Mouse (Mus musculus) granulocyte monocyte progenitor cell, adult 5-6 weeks (primary cell): ENCODE data around the gene Sh3rf1. TPM values are rescaled to one million over a fixed set of nuclear protein-coding genes. Genes with fewer than 3 reads are reported as not detected.

Experiments used
- ATAC-seq: replicated peaks from 2 replicates; pipeline ENCODE4 v1.8.0; 2016; ENCODE audit warnings: mild to moderate bottlenecking, moderate TSS enrichment, inconsistent platforms; ENCODE audit not compliant: poor library complexity, severe bottlenecking
- total RNA-seq, 2 experiments: library from RNA; stranded (forward) in 1 of 2; stranded (reverse) in 1 of 2; fragments of 200-712, 200-1000 nt in 1 of 2; fragments of >200 nt in 1 of 2; fragmentation: Nextera tagmentation in 1 of 2; gene quantifications; 2 replicates each; pipeline ENCODE4 v1.2.3; 2014 to 2017

Sh3rf1 gene
- total RNA-seq, 2 experiments from 2014 or later, result 2.0 to 2.1 TPM

DNA sequence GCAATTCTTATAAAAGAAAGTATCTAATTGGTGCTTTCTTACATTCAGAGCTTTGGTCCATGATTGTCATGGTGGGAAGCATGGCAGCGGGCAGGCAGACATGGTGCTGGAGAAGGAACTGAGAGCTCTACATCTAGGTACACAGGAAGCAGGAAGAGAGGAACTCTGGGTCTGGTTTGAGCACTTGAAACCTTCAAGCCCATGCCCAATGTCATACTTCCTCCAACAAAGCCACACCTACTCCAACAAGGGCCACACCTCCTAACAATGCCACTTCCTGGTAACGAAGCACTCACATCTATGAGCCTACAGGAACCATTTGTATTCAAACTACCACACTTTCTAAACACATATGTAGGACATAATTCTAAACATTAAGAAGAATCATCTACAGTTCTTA is 5.2 kb upstream of the Sh3rf1 start:
- peak; percentile 91 for ATAC-seq

DNA sequence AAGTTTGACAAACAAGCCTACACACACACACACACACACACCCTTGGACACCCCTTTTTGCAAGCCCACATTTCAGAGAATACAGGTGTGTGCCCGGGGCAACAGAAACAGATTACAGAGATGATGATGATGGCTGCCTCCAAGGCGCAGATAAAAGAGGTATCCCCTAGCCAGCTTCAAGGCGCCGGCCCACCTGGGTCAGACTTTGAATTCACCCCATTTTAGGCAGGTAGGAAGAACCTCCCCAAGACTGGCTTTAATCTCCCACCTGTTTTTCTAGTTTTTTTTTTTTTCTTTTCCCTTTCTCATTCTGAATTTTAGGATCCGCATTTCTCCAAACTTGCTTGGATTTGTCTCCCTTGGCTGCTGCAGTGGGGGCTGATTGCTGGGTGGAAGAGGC is 389 bp upstream of the Sh3rf1 start:
- ATAC-seq, result no peak

DNA sequence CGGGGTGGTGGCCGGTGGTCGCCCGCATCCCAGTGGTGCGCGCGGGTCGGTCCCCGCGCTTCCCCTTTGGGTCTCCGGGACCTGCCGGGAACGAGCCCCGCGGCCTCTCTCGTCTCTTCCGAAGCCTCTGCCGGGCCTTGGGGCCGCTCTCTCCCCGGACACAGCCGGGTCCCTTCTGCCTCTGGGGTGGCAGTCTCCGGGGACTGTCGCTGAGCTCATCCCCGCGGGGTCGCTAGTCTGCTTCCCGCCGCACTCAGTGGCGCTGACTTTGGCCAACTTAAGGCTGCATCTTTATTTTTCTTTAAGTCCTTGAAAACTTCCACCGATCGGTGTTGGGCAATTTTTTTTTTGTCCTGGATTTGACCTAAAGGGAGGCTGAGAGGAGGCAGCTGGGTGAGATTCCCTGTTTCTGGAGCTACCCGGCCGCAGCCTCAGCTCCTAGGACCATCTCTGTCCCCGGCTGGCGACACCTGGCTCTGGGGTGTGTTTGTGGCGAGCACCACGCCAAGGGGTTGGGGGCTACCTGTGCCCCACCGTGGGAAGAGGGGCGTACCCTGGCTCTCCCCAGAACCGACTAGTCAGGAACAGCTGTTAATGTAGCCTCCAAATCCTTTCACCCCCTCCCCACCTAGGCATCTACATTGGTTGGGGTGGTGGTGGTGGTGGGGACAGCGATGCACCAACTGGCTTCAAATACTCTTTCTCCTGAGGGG is 864 bp downstream of the Sh3rf1 start:
- ATAC-seq, result peak; percentile 55

DNA sequence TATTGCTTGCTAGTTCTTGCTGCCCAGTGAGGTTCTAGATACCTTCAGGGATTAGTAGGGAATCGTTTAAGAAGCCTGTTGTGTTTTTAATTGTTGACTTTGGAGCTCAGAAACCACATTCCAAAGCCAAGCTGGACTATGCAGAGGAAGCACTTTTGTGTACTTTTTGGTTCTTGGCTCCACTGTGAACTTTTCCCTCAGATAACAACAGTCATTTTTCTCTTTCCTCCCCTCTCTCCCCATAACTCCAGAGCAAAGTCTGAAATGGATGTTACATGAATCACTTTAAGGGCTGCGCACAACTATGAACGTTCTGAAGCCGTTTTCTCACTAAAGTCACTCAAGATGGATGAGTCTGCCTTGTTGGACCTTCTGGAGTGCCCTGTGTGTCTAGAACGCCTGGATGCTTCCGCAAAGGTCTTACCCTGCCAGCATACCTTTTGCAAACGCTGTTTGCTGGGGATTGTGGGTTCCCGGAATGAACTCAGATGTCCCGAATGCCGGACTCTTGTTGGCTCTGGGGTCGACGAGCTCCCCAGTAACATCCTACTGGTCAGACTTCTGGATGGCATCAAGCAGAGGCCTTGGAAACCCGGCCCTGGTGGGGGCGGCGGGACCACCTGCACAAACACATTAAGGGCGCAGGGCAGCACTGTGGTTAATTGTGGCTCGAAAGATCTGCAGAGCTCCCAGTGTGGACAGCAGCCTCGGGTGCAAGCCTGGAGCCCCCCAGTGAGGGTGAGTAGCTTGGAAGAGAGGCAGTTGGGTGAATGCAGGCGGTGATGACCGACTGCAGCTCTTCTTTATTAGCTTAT is 2.1 kb downstream of the Sh3rf1 start:
- no peak for ATAC-seq

DNA sequence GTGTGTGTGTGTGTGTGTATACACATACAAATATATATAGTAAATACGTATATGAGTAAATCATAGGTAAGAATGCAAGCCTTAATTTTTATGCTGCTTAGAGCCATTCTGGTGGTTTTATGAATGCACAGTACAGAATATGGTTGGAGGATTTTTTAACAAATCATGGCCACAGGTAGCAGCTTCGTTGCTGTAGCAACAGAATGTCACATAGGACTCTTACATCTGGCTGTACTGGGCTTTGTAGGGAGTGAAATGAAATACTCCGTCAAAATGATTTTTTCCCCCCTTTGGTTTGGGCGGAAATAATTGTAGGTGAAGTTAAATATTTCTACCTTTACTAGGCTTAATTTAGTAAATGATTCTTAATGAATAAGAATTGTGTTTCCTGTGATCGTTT is 3.0 kb downstream of the Sh3rf1 start:
- ATAC-seq, result no peak

DNA sequence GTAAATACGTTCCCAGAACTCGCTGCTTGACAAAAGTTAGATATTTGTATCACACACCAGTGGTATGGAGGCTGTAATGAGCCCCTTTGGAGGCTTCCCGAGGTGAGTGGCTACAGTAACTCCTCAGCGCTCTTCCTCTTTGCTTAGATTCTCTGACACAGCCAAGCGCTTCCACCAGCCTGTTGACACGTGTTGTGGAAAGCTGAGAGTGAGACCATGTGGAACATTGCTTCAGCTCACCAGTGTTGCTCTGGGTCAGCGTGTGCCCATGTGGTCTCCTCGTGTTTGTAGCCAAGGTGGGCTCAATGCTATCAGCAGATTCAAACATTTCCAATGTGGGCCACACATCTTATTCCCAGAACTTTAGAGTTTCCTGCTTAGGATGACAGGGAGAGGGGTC is 5.0 kb downstream of the Sh3rf1 start:
- ATAC-seq, result no peak

DNA sequence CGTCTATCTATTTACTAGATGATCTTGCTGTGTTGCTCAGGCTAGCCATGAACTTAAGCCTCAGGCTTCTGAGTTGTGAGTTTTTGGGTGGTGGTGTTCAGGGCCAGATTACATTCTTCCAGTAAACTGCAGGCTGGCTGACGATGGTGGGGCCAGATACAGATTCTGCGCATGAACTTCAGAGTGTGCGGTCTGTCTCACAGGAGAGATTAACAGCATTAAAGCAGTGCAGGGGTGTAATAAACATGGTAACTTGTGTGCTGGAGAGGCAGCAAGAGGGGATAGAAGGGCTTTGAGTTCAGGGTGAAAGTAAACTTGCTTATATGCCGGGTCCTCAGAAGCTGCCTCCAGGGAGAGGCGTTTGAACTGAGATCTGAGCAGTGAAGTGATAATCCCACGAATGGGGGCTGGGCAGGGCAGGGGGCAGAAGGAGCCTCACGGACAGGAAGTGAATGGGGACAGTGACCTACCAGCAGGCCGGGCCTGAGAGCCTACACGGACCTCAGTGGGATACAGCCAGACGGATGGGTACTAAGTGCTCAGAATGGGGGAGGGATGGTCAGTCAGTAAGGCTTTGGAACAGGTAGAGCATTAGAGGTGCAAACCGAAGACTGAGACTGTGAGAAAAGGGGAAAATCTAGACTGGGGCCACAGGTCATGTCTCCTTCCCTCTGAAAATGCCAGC is 6.0 kb downstream of the Sh3rf1 start:
- ATAC-seq, result no peak

DNA sequence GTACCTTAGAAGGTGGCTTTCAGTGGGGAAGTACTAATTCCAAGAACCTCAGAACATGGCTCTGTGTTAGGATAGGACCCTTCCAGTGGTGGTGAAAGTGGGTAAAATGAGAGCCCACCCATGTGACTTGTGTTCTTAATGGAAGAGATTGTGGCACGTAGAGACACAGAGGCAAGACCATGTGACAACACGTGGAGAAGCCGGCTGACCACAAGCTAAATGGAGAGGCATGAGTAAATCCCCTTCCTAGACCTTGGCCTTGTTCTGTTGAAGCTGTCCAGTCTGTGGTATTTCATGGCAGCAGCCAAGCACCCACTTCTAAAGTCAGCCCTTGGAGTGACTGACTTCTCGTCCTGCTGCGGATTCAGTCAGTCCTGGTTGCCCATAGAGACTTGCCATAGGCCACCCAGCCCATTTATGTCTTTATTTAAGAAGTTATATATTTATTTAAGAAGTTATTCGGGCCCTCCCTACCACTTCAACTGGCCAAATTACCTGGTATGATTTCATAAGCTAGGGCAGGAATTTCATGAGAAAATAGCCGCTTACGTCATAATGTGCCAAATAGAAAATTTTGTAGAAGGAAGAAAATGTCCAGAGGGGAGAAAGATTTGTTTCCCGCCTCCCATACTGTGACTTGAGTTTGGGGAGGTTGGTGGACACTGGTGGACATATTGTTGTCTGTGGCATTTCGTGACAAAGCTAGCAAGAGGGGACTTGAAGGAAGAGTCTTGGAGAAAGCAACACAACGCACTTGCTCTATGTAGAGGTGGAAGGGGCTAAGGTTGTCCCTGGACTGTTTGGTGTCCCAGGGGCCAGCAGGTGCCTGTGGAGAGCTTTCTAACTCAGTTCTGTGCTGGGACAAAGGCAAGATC is 7.4 kb downstream of the Sh3rf1 start:
- no peak for ATAC-seq

DNA sequence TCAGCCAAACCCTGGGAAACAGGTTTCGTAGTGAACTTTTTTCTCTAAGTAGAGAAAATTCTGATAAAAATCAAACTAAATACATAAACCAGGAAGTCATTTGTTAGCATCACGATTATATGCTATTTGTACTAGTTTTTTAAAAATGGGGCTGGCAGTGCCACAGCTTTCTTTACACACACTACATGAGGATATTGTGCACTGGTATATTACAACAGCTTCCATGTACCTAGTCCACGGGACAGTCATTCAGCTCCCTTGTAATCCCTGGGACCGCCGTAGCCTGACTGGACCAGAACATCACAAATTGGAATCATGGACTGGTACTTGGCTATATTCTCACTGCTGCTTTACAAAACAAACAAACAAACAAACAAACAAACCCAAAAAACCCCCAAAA is 11.8 kb downstream of the Sh3rf1 start:
- no peak for ATAC-seq

DNA sequence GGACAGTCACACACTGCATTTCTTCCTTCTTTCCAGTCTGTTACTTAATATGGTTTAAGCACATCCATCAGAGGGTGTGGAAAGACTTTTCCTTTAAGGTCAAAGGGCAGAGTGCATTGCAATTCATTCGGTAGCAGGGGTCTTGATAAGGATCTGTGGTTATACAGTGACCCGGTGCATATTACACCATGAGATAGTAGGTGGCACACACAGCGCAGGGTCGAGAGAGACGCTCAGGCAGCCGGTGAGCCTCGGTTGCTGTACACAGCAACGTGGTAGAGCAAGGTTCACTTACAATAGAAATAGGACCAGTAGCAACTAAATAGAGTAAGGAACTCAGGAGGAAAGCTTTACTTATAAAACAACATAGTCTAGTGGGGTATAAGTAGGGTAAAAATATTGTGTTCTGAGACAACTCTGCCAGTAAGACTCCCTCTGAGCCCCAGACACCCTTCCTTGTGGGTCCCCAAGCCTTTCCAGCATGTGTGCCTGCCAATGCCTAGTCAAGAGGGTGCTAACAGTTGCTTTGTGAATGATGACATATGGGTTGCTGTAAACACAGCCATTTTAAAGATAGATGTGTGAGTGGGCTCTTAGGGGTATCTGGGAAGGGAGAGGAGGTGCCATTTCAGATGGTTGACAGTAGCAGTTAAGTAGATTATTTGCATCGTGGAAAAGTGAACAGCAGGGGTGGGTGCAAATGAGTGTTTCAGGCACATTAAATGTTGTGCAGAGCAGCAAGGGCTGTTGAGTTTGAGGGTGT is 13.0 kb downstream of the Sh3rf1 start:
- no peak; the same call in 1 of the 2 replicates for ATAC-seq

DNA sequence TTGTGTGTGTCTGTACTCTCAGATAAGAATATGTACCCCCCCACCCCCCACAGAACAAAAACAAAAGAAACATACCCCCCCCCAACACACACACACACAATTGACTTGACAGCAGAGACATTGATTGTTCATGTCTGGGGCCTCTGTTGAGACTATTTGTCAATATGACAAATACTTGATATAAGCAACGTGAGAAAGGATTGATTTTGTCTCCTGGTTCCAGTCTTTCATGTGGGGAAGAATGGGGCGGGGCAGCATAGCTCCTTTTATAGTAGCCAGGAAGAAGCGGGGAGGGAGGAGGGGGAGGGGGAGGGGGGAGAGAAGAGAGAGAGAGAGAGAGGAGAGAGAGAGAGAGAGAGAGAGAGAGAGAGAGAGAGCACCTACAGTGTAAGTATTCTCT is 15.9 kb downstream of the Sh3rf1 start:
- no peak for ATAC-seq

DNA sequence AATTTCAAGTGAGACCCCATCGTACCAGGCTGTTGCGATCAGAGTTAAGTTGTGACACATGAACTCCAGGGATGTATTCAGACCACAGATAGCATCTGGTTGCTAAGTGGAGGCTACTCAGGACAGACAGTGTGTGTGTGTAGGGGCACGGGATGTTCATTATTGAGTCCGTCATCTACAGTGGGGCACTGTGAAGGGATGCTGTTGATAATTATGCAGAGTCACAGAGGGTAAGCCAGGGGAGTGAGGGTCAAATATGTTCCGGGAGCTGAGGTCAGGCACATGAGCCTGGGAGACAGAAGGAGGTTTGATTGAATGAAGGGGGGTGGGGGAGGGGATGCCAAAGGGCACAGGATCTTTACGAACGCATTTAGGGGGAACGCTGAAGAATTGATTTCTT is 17.6 kb downstream of the Sh3rf1 start:
- ATAC-seq, result no peak

DNA sequence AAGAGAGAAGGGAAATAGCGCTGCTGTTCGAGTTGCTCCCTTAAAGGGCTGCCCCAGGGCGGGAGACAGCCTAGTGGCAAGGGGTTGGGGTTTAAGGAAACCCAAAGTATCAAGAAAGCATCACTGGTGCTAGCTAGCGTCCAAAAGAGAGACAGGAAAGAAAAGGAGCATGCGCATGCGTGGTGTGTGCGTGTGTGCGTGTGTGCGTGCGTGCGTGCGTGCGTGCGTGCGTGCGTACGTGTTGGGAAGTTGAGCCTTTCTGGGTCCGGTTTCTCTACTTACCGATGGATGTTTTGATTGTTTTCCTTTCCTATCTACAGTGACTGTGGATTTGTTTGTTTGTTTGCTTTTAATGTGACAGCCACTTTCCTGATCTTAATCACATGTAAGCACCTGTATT is 19.2 kb downstream of the Sh3rf1 start:
- ATAC-seq, result no peak

DNA sequence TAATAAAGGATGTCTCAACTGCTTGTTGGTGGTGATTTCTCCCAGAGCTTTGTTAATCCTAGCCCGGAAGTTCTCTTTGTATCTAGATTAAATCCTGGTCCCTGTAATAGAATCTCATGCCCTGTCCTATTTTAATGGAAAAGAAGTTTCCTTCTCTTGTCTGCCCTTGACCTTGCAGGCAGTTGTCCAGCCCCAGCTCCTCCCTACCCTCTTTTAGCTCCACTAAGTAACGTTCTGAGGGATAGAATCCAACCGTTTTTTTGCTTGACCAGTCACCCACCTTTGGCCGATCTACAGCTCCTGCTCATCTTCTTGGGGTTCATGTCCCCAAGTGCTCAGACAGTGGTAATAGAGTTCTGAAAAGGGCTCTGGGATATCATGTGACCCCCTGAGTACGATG is 19.8 kb downstream of the Sh3rf1 start:
- ATAC-seq, result no peak

DNA sequence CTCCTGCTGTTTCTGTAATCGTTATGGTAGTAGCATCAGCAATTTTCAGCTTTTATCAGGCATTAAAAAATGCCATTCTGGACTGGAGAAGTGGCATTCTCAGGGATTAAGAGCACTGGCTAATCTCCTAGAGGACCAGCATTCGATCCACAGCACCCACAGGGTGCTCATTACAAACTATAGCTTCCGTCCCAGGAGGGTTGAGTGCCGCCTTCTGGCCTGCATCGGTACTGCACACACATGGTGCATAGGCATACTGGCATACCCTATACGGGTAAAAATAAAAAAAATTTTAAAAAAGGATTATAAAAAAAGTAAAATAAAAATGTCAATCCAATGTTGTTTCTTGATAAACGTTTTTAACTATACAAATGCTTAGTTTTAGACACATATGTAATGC is 20.5 kb downstream of the Sh3rf1 start:
- no peak for ATAC-seq

DNA sequence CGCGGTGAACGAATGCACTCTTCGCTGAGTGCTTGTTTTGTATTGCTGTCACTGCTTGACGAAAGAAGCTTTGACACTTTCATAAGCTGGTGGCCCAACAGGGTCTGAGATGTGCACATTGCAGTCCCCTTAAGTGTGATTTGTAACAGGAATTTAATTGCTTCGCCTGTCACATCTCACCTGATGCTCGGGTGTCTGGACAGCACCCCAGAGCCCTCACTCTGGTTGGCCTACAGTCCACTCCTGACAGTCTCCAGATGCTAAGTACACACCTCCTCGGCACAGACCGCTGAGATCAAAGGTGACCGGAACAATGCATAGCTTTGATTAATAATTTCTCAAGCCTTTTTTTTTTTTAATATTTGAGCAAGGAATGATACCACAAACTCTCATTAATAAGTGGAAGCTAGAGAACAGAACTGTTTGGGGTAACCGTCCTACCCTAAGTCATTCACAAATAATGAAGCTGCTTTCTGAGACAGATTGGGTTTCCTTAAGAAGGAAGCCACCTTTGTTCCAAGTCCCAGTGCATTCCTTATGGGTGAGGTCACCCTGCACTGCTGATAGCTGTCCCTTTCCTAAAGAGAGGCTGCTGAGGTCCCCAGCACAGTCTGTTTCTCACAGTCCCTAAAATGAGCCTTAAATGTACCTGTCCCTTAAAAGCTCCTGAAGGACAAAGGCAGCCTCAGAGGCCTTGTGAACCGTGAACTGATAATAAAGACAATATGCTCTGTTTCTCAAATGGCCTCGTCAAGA is 23.8 kb downstream of the Sh3rf1 start:
- ATAC-seq, result no peak

DNA sequence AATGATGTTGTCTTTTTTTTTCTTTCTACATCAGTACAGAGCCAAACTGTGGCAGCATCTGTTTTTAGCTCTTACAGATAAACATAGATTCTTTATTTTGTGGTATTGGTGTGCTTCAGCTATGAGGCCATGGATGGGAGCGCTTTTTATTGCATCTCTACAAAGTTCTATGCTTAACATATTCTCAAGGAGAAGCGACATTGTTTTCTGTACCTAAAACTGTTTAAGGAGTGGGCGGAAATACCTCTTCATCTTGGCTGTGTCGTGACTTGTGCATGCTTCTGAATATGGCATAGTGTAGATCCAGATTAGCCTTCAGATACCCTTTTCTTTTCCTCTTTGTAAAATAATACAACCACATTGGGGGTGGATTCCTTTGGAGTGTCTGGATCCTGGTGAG is 25.8 kb downstream of the Sh3rf1 start:
- no peak for ATAC-seq

DNA sequence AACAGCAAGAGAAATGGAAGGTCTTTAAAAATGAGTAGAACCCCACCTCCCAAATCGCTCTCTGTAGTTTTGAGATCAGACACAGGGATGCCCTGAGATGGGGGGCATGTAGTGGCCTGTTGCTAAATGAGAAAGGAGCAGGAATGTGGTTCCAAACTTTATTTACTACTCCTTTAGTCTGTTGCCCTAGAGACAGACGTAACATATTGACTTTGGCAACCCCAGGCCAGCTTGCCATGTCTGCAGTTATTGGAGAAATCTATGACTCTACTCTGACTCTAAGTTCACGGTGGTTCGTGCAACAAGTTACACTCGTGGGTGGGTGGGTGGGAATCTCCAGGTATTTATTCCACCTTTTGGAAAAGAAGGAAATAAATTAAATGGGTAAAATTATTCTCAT is 30.5 kb downstream of the Sh3rf1 start:
- no peak for ATAC-seq

DNA sequence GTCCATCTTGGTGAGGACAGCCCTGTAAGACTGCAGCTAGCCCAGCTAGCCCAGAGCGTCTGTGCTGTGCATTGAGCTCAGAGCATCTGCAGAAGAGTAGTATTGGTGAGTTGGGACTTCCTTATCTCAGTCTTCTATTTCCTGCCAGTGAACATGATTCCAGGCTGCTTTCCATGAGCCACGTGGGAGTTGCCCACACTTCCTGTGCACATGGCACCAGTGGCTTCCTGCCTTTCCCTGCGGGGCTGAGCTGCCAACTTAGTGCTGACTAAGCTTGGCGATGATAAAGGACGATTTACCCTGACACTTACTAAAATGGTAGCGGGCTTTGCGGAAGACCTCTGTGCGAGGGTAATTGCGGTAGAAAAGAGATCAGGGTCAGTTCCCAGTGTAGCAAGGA is 35.2 kb downstream of the Sh3rf1 start:
- peak; percentile 25; the same call in 1 of the 2 replicates for ATAC-seq
